Mouse (Mus musculus) kidney, postnatal 36 days (tissue): Measurements from ENCODE around the gene Tshb.

Source experiments
- DNase-seq, 2 experiments: peaks; one replicate each; pipeline ENCODE4 v3.0.0; 2021 to 2022; ENCODE audit warnings: mixed read lengths in 2 of 2

The Tshb gene

GRCm38 (mm10) chr3:102782618-102783017 is at the start of gene Tshb:
Gene Tshb (minus strand): TSS chr3:102782718.
- DNase-seq: no peak

DNA sequence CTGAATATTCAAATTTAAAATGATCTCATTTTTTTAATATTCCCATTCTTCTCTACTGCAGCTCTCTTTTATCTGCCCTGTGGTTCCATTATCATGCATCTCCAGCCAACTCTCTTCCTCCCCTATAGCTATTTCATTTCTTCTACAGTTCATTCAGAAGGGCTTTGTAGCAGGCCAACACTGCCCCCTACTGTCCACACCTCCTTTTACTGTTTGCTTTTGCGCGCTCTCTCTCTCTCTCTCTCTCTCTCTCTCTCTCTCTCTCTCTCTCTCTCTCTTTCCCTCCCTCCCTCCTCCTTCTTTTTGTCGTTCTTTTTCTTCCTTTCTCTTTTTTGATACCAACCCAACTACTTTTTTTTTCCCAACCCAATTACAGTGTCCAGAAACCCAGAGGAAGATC is 21.4 kb upstream of the Tshb start:
- peak; percentile 66 to 90 for DNase-seq

DNA sequence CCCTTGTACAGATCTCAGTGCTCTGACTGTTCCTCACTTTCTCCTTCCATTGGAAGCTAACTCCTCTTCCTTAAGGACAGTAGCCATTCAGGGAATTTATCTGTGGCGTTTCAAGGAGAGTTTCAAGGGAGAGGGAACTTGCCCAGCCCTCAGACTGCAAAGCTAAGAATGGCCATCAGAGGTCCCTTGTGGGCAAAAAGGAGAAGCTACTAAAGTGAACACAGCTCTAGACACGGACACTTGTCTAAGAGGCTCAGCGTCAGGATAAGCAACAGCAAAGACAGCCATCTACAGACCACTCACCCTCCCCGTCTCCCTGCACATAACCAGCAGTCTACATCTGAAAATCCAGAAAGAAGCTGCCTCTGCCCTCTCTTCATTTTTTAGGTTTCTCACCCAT is 4.9 kb upstream of the Tshb start:
- DNase-seq: no peak

- no peak for DNase-seq
These were observed 9.5 kb downstream of the Tshb start for GRCm38 (mm10) chr3:102773018-102773417.

GRCm38 (mm10) chr3:102764850-102765249 is 17.7 kb downstream of the Tshb start:
- DNase-seq: no peak

GRCm38 (mm10) chr3:102763713-102764400 is 18.7 kb downstream of the Tshb start:
- DNase-seq: no peak

DNA sequence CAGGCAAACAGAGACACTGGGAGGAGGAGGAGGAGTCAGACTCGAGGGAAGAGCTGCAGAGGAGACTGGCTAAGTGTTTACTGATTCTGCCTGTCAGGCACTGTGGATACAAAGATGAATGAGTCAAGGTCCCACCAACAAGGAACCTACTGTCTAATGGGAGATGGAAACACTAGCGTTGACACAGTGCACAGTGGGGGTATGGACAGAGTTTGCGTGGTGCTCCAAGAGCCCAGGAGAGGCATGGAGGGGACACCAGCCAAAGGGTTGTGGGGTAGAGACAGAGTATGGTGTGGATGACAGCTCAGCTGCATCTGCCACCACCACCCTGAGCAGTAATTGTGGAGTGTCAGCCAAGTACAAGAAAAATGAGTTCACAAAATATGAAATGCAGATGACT is 20.1 kb downstream of the Tshb start:
- DNase-seq: no peak

GRCm38 (mm10) chr3:102760236-102760635 is 22.3 kb downstream of the Tshb start:
- DNase-seq: no peak

DNA sequence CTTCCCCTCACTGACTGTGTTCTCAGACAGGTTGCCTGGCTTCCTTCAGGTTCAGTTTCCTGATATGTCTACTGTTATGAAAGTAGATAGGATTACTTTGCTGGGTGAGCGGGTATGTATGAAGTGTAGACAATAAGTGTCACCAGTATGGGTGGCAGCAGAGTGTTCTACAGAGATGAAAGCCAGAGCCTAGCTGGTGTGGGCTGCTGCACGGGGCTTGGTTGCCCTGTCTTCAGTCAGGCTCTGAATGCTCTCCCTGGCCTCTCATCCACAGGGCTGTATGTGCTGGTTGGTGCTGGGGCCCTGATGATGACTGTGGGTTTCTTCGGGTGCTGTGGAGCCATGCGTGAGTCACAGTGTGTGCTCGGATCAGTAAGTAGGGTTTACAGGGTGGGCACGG is 25.5 kb downstream of the Tshb start:
- no peak for DNase-seq

- DNase-seq: peak in 1 of 2 experiments; percentile 7
These were observed 26.7 kb downstream of the Tshb start for GRCm38 (mm10) chr3:102755801-102756200.

GRCm38 (mm10) chr3:102752457-102752856 is 30.1 kb downstream of the Tshb start:
- no peak for DNase-seq

- DNase-seq: no peak
These were observed 30.5 kb downstream of the Tshb start for GRCm38 (mm10) chr3:102752053-102752452.

GRCm38 (mm10) chr3:102751536-102751935 is 31.0 kb downstream of the Tshb start:
- DNase-seq: no peak

GRCm38 (mm10) chr3:102751136-102751535 is 31.4 kb downstream of the Tshb start:
- no peak for DNase-seq

DNA sequence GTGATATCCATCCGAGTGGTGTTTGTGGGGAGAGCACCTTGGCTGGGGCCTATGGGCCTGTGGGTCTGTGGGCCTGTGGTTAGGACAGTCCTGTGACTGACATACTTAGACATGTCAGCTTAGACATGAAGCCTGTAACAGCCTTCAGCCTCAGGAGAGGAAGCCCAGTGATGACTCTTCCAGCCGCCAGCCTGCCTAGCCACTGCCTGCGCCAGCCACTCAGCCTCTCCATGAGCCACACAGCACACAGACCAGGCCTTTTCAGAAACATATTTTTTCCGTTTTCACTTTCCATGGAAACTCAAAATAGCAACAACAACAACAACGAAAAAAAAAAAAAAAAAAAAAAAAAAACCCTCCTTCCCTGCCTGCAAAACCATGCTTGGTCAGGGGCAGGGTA is 33.8 kb downstream of the Tshb start:
- DNase-seq: no peak

GRCm38 (mm10) chr3:102748038-102748437 is 34.5 kb downstream of the Tshb start:
- DNase-seq: no peak

GRCm38 (mm10) chr3:102746174-102746573 is 36.3 kb downstream of the Tshb start:
- no peak for DNase-seq

DNA sequence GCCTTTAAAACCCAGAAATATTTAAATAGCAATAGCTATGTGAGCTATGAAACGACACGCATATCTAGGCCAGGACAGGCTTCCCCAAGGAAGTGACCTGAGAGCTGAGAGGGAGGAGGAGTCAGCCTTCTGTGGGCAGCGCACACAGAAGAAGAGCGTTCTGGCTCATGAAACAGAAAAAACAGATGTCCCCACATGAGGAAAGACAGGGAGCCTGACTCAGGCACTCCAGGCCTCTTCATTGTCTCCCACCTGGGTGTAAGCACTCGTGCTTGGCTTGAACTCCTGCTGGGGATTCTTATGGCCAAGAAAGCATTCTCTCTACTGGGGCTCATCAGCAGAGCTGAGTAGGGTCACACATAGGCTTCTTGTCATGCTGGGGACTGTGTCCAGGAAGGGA is 37.9 kb downstream of the Tshb start:
- no peak for DNase-seq

DNA sequence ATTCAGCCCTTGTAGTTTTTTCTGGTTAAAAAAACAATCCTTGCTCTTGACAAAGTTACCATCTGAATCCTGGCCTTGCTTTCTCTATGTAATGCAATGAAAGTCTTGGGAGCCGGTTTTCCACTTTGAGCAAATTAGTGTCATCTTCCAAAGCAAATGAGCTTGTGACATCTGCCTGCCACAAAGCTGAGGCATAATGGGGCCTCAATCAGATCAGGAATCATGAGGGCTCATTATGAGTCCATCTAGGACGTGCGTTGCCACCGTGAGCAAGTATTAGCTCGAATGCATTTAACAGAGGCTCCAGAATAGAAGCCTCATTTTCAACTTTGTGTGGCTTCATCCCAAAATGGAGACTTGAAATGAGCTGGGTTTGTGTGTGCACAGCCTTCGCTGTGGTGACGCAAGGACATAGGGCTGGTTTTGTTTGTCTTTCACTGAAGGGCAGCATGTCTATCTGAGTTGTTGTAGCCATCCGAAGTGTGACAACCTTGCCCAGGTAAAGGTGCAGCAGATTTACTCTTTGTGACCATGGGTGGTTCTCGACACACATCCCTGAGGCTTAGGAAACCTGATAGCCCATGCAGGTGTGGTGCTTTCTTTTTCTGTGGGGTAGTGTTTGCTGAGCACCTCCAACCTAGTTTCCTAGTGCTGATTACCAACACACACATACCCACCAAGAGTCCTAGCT is 38.6 kb downstream of the Tshb start:
- no peak for DNase-seq

DNA sequence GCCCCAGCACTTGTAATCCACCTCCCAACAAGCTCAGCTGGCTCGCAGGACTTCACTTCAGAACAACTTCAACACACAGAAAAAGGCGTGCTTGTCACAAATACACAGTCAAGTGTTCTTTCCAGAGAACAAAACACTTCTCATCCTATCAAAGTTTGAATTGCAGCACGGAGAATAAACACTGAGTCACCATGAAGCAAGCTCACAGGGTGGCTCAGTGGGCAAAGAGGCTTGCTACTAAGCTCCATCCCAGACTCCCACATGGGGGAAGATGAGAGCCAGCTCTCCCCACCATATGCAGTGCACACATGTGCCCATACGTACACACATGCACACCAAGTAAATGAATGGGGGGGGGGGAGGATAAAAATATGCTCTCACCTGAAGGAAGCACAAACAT is 39.3 kb downstream of the Tshb start:
- no peak for DNase-seq

- no peak for DNase-seq
These were observed 39.8 kb downstream of the Tshb start for GRCm38 (mm10) chr3:102742725-102743124.

DNA sequence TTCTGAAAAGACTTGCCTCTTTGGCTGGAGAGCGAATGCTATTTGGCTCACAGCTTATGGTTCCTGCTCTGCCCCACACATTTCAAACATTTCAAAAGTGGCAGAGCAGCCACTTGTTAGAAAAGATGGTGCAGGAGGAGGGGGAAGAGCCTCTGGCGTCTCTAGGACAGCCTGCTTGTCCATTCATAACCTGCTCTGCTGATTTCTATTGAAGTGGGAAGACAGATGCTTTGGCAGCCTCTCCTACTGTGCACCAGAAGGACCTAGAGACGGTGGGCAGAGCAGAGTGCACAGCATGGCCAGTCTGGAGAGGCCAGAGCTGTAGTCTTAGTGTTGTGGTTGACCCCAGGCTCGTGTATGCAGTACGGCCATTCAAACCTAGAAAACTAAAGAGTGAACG is 43.6 kb downstream of the Tshb start:
- no peak for DNase-seq

DNA sequence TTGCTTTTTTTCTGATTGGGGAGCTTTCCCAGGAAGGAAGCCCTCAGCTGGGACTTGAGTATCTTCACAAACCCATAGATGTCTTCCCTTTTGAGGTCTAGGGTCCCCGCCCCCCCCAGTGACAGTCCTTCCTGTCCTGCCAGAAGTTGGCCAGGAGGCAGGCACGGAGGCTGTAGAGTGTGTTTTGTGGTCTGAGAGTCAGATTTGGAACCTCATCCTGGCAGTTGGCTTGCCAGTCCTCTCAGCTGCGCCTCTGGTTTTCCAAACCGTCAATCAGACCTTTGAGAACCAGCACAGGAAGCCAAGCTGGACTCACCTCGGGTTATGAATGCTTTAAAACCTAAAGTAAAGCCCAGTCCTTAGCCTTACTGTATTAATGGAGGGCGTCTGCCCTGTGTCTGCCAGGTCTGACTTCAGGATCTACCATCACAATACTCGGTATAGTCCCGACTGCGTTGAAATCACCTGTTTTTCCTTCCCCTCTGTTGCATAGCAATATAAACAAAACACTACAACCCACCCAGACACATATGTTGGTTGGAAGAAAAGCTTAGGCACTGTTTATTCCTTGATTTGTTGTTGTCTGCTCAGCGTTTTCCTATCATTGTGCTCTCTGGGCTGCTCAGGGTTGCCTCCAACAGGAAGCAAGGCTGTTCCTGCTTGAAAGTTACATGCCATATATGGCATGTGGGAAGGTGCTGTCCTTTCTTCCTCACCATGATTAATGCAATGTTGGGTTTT is 44.2 kb downstream of the Tshb start:
- DNase-seq: peak in 1 of 2 experiments; percentile 35

- no peak for DNase-seq
These were observed 45.4 kb downstream of the Tshb start for GRCm38 (mm10) chr3:102737106-102737505.
